Mouse (Mus musculus) ovary, postnatal 10 days (tissue): ENCODE measurements around the gene Rassf6.

Experiments
- DNase-seq: peaks from one replicate; pipeline ENCODE4 v3.0.0; 2022; ENCODE audit warnings: low spot score

The Rassf6 gene

DNA sequence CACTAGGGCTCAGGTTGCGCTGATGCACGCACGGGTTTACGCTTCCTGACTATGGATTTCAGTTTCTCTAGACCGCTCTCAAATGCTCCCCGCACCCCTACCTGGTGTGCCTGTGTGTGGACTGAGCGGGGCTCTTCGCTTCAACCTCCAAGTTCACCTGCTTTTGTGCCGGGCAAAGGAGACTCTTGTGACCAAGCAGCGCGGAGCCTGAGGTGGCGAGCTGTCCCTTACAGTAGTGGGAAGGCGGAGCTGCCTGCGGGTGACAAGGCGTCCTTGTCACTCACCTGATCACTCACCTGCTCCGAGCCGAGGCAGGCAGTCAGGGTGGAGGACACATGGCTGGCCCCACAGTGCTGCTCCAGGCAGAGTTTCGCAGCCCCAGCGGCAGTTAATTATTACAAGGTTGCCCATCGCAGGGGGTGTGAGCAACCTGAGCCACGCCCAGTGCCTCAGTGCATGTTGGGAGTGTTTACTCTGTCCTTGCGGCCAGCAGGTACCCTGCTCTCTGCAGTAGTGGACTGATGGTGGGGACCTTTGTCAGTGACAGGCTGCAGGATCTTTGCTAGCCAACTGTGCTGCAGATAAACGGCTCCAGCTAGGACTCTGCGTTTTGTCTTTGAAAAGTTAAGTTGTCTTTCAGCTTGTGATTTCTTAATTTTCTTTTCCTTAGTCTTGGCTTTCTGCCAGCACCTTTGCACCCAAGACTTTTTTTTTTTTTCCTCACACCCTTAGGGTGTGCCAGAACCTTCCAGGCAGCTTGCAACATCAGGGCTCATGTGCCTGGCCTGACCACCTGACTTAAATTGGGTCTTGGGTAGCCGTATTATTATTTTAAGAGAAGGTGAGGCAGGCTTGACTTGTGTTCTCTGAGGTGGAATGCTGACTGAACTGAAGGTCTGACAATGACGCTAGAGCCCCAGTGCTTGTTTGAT, at the start of gene Rassf6:
Gene Rassf6, minus strand, starts transcription at position 372 of the 932 bp plus-strand sequence.
- DNase-seq, result no peak

- no peak for DNase-seq
Observed at GRCm38 (mm10) chr5:90689426-90690128, 49.1 kb upstream of the Rassf6 start.

- DNase-seq, result no peak
Observed at GRCm38 (mm10) chr5:90687913-90688312, 47.5 kb upstream of the Rassf6 start.

GRCm38 (mm10) chr5:90684994-90685393, 44.5 kb upstream of the Rassf6 start:
- DNase-seq, result no peak

GRCm38 (mm10) chr5:90681842-90682241, 41.4 kb upstream of the Rassf6 start:
- DNase-seq, result no peak

- DNase-seq, result no peak
Observed at GRCm38 (mm10) chr5:90677560-90677959, 37.1 kb upstream of the Rassf6 start.

DNA sequence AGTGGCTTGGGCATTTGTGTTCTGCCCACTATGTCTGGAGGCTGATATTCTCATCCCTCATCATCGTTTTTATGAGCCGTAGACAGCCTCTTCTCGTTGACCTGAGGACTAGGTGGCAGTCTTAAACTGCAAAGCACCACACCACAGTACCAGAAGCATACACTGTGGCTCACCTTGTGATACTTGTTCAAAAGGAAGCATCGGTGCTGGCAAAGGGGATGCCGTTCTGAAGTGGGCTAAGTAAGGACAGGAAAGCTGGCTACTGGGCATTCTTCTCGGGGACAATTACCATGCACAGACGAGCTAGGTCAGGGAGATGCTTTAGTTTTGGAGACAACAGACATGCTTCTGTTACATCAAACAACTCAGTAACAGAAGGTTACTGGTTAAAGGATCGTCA, 21.4 kb upstream of the Rassf6 start:
- DNase-seq, result no peak

- no peak for DNase-seq
Observed at GRCm38 (mm10) chr5:90661436-90661835, 21.0 kb upstream of the Rassf6 start.

- DNase-seq, result no peak
Observed at GRCm38 (mm10) chr5:90660411-90660810, 20.0 kb upstream of the Rassf6 start.

DNA sequence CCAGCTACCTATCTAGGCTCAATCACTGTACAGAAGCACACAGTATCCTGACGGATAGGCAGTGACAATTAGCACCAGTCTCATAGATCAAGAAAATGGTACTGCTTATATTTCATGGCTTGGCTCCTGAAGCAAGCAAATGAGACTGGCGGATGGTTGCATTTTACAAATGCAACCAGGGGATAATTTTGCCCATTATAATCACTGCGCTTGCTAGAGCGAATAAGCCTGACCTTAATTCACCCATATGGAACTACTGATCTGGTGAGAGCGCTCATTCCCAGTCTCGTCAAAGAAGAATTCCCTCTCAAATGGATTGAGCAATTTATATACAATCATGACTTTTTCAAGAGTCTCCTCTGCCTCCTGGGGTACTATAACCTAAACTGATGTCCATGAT, 16.2 kb upstream of the Rassf6 start:
- no peak for DNase-seq

DNA sequence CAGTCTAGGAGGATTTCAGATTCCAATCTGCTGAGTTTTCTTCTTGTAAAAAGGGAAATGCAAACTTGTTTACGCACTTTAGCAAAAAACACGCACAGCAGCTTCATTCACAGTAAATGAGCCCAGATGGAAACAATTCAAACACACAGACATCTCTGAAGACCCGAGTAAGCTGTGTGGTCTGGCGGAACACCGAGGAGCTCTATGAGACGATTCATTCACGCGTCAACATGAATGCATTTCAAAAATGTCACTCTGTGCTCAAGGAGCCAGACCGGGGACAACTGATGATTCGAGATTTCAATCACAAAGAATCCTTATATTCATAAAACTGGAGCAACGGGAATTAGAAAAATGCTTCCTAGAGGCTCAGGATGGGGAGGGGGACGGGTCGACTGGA, 15.4 kb upstream of the Rassf6 start:
- DNase-seq, result no peak

GRCm38 (mm10) chr5:90654798-90655197, 14.3 kb upstream of the Rassf6 start:
- no peak for DNase-seq

DNA sequence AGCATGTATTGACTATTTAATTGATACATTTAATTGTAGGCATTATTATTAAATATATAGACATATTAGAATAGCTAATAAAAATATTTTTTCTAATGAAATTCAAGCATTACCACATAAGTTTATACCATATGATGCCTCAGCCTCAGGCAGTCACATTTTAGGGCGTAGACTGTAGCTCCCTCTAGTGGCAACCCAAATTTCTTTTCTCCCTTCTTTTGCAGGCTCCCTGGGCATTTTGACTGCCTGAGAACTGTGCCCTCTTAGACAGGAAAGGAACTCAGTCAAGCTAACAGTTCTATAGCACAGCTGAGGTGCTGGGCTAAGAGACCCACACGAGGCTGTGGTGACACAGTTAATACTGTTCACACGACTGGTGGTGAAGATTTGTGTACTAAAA, 12.3 kb upstream of the Rassf6 start:
- DNase-seq, result no peak

GRCm38 (mm10) chr5:90650466-90651150, 10.2 kb upstream of the Rassf6 start:
- DNase-seq, result no peak

DNA sequence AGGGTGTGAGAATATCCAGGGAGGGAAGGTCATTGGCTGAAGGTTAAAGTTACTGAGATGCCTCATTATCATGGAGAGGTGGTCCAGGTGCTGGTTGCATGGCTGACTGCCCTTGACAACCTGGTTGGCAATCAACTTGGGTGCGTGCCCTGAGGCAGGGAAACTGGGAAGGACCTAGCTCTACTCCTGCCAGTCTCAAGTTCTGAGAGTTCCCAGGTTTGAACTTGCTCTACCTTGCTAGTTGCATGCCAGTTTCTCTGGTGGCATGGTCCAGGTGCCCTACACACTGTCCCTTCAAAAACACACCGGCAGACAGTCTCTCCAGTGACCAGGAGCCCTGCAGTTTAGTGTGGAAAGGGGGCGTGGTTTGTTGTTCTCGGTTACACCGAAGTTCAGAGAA, 7.0 kb upstream of the Rassf6 start:
- no peak for DNase-seq

- no peak for DNase-seq
Observed at GRCm38 (mm10) chr5:90646398-90646797, 5.9 kb upstream of the Rassf6 start.

DNA sequence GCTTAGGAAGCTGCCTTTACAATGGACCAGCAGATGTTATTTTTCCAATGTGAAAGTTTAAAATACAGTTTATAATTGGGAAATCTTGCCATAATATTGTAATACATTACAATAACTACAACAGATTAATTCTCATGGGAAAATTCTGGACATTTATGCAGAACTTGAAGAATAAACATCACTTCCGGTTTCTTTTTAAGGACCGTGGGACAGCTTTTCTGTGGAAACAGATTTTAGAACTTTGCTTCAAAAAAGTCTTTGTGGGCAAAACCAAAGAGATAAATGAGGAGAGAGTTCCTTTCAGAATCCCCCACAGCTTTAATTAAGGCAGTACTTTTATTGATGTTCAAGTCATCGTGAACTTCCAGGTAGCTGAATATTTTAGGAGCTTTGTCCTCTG, 5.1 kb upstream of the Rassf6 start:
- DNase-seq, result no peak

- no peak for DNase-seq
Observed at GRCm38 (mm10) chr5:90641218-90641610, 757 bp upstream of the Rassf6 start.

- DNase-seq, result no peak
Observed at GRCm38 (mm10) chr5:90634885-90635284, 5.6 kb downstream of the Rassf6 start.

GRCm38 (mm10) chr5:90628530-90628929, 11.9 kb downstream of the Rassf6 start:
- no peak for DNase-seq

DNA sequence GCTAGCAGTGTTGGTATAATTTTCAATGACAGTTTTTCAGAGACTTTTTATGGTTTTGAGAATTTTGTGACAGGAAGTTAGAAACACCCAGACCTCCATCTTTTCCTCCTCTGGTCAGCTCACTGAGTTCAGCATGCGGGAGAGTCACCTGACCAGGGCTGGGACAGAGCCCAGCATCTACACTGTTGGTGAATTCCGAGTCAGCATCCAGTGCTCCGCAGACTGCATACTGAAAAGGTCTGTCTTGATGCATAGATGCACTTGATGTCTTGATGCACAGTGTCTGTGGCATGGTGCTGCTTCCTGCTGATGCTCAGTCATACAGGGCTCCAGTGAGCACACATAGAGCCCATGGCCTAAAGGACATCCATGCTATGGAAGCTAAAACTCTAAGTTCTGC, 12.4 kb downstream of the Rassf6 start:
- DNase-seq, result no peak

- DNase-seq, result no peak
Observed at GRCm38 (mm10) chr5:90627423-90627822, 13.0 kb downstream of the Rassf6 start.
